Comparison of ENCODE assay signal across 8 mouse cellular contexts in genomic region chr11:36036061-36036695, GRCm38 (mm10). TPM values are rescaled to one million over a fixed set of nuclear protein-coding genes. Genes with fewer than 3 reads are reported as not detected.
DNase-seq lines count a peak whose midpoint lies in the region; ATAC-seq and TF ChIP-seq lines count a peak whose summit lies in the region.

No protein-coding gene starts in this region.

- H3K36me3 ChIP-seq in C2C12 (ENCODE audit: control insufficient read depth, insufficient read depth) = no peaks in the 10 kb centered on the region
- peaks cover 6% of the 10 kb centered on the region for H3K36me3 ChIP-seq in hindbrain, embryonic 13.5 days

- WGBS in hindbrain, embryonic 13.5 days = 39% methylated on average over 7 of the region's 7 CpGs

- DNase-seq in brain, embryonic 18.5 days (ENCODE audit: low read depth, low spot score) = peak; percentile 63
- peak; percentile 48 for DNase-seq in forelimb bud, embryonic 11.5 days (ENCODE audit: low read depth, low spot score)
- DNase-seq in layer of hippocampus, adult 9-11 months = peak; percentile 91
- DNase-seq in lung, postnatal 4 days = peak; percentile 82 to 89
- peak; percentile 88 for DNase-seq in skeletal muscle tissue, adult 2 months (ENCODE audit: low read depth, low spot score)
- no peak for DNase-seq in spleen, postnatal 4 days (ENCODE audit: low spot score in 2 of 2)

- no peaks in the 10 kb centered on the region for H3K79me2 ChIP-seq in C2C12 (ENCODE audit: control insufficient read depth, insufficient read depth)

- H3K9ac ChIP-seq in hindbrain, embryonic 13.5 days = no peak overlapping the region

- peak overlapping the region; percentile 67 for H3K27ac ChIP-seq in hindbrain, embryonic 13.5 days

- no peak for TF ChIP-seq CTCF in C2C12 (IDR thresholded peaks at IDR 0.05; ENCODE audit: control insufficient read depth, insufficient read depth, insufficient read length)

- H3K4me1 ChIP-seq in hindbrain, embryonic 13.5 days (replicated peaks) = peaks cover 41% of the 10 kb centered on the region

- H3ac ChIP-seq in C2C12 (ENCODE audit: control insufficient read depth, insufficient read length, low read depth) = no peak overlapping the region

- no peaks in the 10 kb centered on the region for H3K27me3 ChIP-seq in C2C12 (ENCODE audit: control insufficient read depth, insufficient read depth, insufficient read length)
- H3K27me3 ChIP-seq in hindbrain, embryonic 13.5 days = no peaks in the 10 kb centered on the region

- no peak overlapping the region for H3K4me2 ChIP-seq in hindbrain, embryonic 13.5 days

- no peaks in the 10 kb centered on the region for H3K79me3 ChIP-seq in C2C12 (ENCODE audit: low read depth)

- no peak overlapping the region for H3K4me3 ChIP-seq in C2C12 (ENCODE audit: insufficient read depth, poor library complexity, severe bottlenecking)
- no peak overlapping the region for H3K4me3 ChIP-seq in hindbrain, embryonic 13.5 days

- H3K9me3 ChIP-seq in hindbrain, embryonic 13.5 days = no peaks in the 10 kb centered on the region

- peak; percentile 84 for ATAC-seq in hindbrain, embryonic 13.5 days (ENCODE audit: low FRiP score)

TF ChIP-seq in C2C12, 6 proteins besides CTCF, POLR2A, EP300 and RAD21:
- peak; percentile 69 for TF ChIP-seq USF1 (IDR thresholded peaks at IDR 0.05; ENCODE audit: low read depth)
- no peak for TF ChIP-seq FOSL1 (IDR thresholded peaks at IDR 0.05; ENCODE audit: insufficient read depth, low read length, poor library complexity, severe bottlenecking)
- peak; percentile 95 for TF ChIP-seq CEBPB (IDR thresholded peaks at IDR 0.05; ENCODE audit: low read depth)
- peak; percentile 19 for TF ChIP-seq MAX (IDR thresholded peaks at IDR 0.05)
- no peak for TF ChIP-seq MYOD1 (IDR thresholded peaks at IDR 0.05; ENCODE audit: control insufficient read depth, insufficient read length, low read depth)
TF ChIP-seq in C2C12: peak in this region for 3.

RNA-seq across cellular contexts. Expression of gene Wwc1, which starts 55.9 kb away (rescaled TPM):
- 4.6 TPM for polyA plus RNA-seq in C2C12 (2012; fragmentation: generic; extraction: Trizol)
- polyA plus RNA-seq in hindbrain, embryonic 13.5 days (2015; fragmentation: Nextera tagmentation; extraction: Ambion mirVana) = 6.7 and 7.1 TPM in 2 replicates

Comparison
In these comparisons a context has a peak if more than half of its experiments do, and no peak if none do; other contexts are left out.
1. DNase-seq: peak in brain, embryonic 18.5 days (single experiment), forelimb bud, embryonic 11.5 days (single experiment), layer of hippocampus, adult 9-11 months (single experiment), lung, postnatal 4 days (2 of 2) and skeletal muscle tissue, adult 2 months (single experiment); none in spleen, postnatal 4 days (0 of 2).